Comparison of ENCODE assay signal across 25 mouse cellular contexts in genomic region chr12:88468691-88469090, GRCm38 (mm10).
DNase-seq lines count a peak whose midpoint lies in the region; ATAC-seq and TF ChIP-seq lines count a peak whose summit lies in the region.
"Had no signal": no experiment of that assay in that cellular context is flagged by ENCODE, and none has a peak within 500 bp of the region (broad histone marks: within the 10 kb centered on the region; RNA-seq: fewer than 3 reads in every experiment).

No protein-coding gene starts in this region.

- no peak overlapping the region for H3K4me2 ChIP-seq in midbrain, postnatal 0 days (ENCODE audit: low read depth, low read length, poor library complexity, severe bottlenecking)
- H3K4me2 ChIP-seq in midbrain, embryonic 15.5 days, result no peak overlapping the region
- H3K4me2 ChIP-seq: embryonic facial prominence, embryonic 13.5 days; forebrain, embryonic 12.5 days; forebrain, embryonic 15.5 days; heart, embryonic 12.5 days; heart, embryonic 15.5 days; hindbrain, embryonic 12.5 days; hindbrain, embryonic 15.5 days had no signal

- no peaks in the 10 kb centered on the region for H3K36me3 ChIP-seq in midbrain, postnatal 0 days (ENCODE audit: insufficient read depth, low read length)
- no peaks in the 10 kb centered on the region for H3K36me3 ChIP-seq in midbrain, embryonic 15.5 days (replicated peaks)
- H3K36me3 ChIP-seq: embryonic facial prominence, embryonic 10.5 days; embryonic facial prominence, embryonic 13.5 days; forebrain, embryonic 12.5 days; forebrain, embryonic 15.5 days; heart, embryonic 12.5 days; heart, embryonic 15.5 days; hindbrain, embryonic 12.5 days; hindbrain, embryonic 15.5 days had no signal

- H3K27me3 ChIP-seq in midbrain, postnatal 0 days (ENCODE audit: insufficient read depth, low read length), result no peaks in the 10 kb centered on the region
- H3K27me3 ChIP-seq in midbrain, embryonic 15.5 days (replicated peaks), result no peaks in the 10 kb centered on the region
- H3K27me3 ChIP-seq: embryonic facial prominence, embryonic 13.5 days; forebrain, embryonic 12.5 days; forebrain, embryonic 15.5 days; heart, embryonic 12.5 days; heart, embryonic 15.5 days; hindbrain, embryonic 12.5 days; hindbrain, embryonic 15.5 days had no signal

- H3K4me1 ChIP-seq in midbrain, postnatal 0 days (ENCODE audit: insufficient read depth, low read length), result no peaks in the 10 kb centered on the region
- H3K4me1 ChIP-seq in midbrain, embryonic 15.5 days, result no peaks in the 10 kb centered on the region
- H3K4me1 ChIP-seq: embryonic facial prominence, embryonic 13.5 days; forebrain, embryonic 12.5 days; forebrain, embryonic 15.5 days; heart, embryonic 12.5 days; heart, embryonic 15.5 days; hindbrain, embryonic 12.5 days; hindbrain, embryonic 15.5 days had no signal

- H3K9me3 ChIP-seq in midbrain, postnatal 0 days (ENCODE audit: low read length), result no peaks in the 10 kb centered on the region
- no peaks in the 10 kb centered on the region for H3K9me3 ChIP-seq in midbrain, embryonic 15.5 days
- H3K9me3 ChIP-seq: embryonic facial prominence, embryonic 10.5 days; embryonic facial prominence, embryonic 13.5 days; forebrain, embryonic 12.5 days; forebrain, embryonic 15.5 days; heart, embryonic 12.5 days; heart, embryonic 15.5 days; hindbrain, embryonic 12.5 days; hindbrain, embryonic 15.5 days had no signal

- H3K27ac ChIP-seq in midbrain, postnatal 0 days (ENCODE audit: low read depth, low read length), result no peak overlapping the region
- H3K27ac ChIP-seq in midbrain, embryonic 15.5 days, result no peak overlapping the region
- H3K27ac ChIP-seq: embryonic facial prominence, embryonic 10.5 days; embryonic facial prominence, embryonic 13.5 days; forebrain, embryonic 12.5 days; forebrain, embryonic 15.5 days; gastrocnemius, adult 2 months; heart, embryonic 15.5 days; hindbrain, embryonic 12.5 days; hindbrain, embryonic 15.5 days had no signal

- DNase-seq in cerebellum, adult 9-10 months, result peak; percentile 4
- DNase-seq in cerebellum, postnatal 36 days, result no peak
- DNase-seq in frontal cortex, adult 2 months (ENCODE audit: extremely low spot score in 1 of 2, low spot score in 1 of 2), result no peak
- peak; percentile 12 for DNase-seq in midbrain, postnatal 0 days (ENCODE audit: low spot score)
- DNase-seq in adrenal gland, postnatal 25 days, result no peak
- DNase-seq: adrenal gland, adult 2 months; adrenal gland, postnatal 14 days; embryo, embryonic 11 days; gastrocnemius, adult 2 months; gastrocnemius, postnatal 14 days; heart, postnatal 4 days; kidney, adult 2 months had no signal

- ATAC-seq in frontal cortex, adult (ENCODE audit: low TSS enrichment), result 0 out of 2 replicates have a peak, but pooled peaks have one; percentile 27
- ATAC-seq in midbrain, postnatal 0 days (ENCODE audit: low FRiP score), result no peak
- no peak for ATAC-seq in midbrain, embryonic 15.5 days (replicated peaks)
- ATAC-seq: CD4-positive, CD25-positive, alpha-beta regulatory T cell, adult 4 months; forebrain, embryonic 15.5 days; intestine, postnatal 0 days had no signal

- 68% methylated on average over 6 of the region's 6 CpGs for WGBS in midbrain, postnatal 0 days
- WGBS in midbrain, embryonic 15.5 days, result 73% methylated on average over 6 of the region's 6 CpGs

- no peak for TF ChIP-seq CTCF in midbrain, postnatal 0 days (IDR thresholded peaks at IDR 0.05)

- H3K9ac ChIP-seq in midbrain, postnatal 0 days (replicated peaks; ENCODE audit: low read length, poor library complexity, severe bottlenecking), result no peak overlapping the region
- no peak overlapping the region for H3K9ac ChIP-seq in midbrain, embryonic 15.5 days
- H3K9ac ChIP-seq: embryonic facial prominence, embryonic 13.5 days; forebrain, embryonic 12.5 days; forebrain, embryonic 15.5 days; heart, embryonic 12.5 days; heart, embryonic 15.5 days; hindbrain, embryonic 12.5 days; hindbrain, embryonic 15.5 days had no signal

- H3K4me3 ChIP-seq in midbrain, postnatal 0 days (ENCODE audit: low read depth, low read length), result no peak overlapping the region
- H3K4me3 ChIP-seq in midbrain, embryonic 15.5 days, result no peak overlapping the region
- H3K4me3 ChIP-seq: embryonic facial prominence, embryonic 10.5 days; embryonic facial prominence, embryonic 13.5 days; erythroblast, embryonic 14.5 days; forebrain, embryonic 12.5 days; forebrain, embryonic 15.5 days; gastrocnemius, adult 2 months; heart, embryonic 12.5 days; heart, embryonic 15.5 days; hindbrain, embryonic 12.5 days; hindbrain, embryonic 15.5 days had no signal

Comparison
In these comparisons a context has a peak if more than half of its experiments do, and no peak if none do; other contexts are left out.
1. DNase-seq: peak in cerebellum, adult 9-10 months (single experiment) and midbrain, postnatal 0 days (single experiment); none in cerebellum, postnatal 36 days (0 of 2), frontal cortex, adult 2 months (0 of 2) and adrenal gland, postnatal 25 days (single experiment).